Mouse (Mus musculus): ENCODE measurements around the gene Musk.

The Musk gene

DNA sequence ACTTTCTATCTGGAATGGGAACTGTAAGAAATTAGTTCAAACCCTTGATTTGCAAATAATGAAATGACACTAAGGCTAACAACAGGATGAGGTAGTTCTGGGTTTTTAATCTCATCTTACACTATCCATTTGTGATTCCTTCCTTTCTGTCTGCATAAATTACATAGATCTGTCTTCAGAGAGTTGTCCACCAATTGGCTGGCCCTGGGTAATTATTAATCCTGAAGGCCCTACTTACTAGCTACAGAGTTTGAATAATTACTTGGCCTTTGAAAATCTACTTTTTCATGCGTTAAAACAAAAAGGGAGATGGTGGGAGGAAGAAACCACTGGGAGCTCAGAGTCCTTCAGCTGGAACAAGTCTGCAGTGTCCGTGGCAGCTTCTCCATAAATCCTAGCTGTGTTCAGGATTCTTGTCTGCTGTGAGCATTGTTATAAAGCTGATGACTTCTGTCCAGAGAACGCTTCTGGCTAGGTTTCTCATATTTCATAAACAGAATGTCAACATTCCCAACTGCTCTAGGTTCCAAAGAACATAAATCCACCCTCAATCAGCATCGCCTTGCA lies 29.3 kb downstream of the Musk start:
- DNase-seq (ENCODE audit: low spot score in 2 of 2) = no peak

DNA sequence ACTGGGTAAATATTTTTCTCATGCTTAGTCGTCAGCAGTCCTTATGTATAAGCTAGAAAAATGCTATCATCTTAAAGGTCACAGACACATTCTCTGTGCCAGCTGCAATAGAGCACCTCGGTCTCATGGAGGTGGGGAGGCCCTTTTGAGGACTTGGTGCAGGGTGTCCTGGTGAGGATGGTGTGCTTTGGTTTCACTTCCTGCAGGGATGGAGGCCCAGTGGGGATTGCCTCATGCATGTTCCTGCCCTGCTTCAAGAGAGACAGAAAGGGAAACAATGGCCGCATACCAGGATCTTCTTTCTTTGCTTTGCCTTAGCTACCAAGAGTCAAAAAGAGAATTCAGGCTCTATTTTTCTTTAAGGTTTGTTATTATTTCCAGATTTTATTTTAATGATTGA lies 31.8 kb downstream of the Musk start:
- no peak for DNase-seq (ENCODE audit: low spot score in 2 of 2)

DNA sequence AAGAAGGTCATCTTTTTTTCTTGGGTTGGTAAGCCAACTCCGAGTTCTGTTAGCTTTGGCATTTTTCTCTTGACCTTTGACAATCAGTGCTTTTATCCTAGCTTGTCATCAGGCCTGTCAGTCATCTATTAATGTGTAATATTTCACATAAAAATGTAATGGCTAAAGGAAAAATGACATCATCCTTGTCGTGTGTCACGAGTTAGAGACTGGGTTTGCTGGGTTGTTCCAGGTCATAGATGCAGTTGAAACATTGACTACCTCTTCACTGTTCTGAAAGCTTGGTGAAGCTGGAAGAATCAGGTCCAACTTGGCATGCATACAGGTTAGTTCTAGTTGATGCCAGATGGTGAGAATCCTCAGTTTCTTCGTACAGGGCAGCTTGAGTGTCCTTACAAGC lies 34.5 kb downstream of the Musk start:
- no peak for DNase-seq (ENCODE audit: low spot score in 2 of 2)

DNA sequence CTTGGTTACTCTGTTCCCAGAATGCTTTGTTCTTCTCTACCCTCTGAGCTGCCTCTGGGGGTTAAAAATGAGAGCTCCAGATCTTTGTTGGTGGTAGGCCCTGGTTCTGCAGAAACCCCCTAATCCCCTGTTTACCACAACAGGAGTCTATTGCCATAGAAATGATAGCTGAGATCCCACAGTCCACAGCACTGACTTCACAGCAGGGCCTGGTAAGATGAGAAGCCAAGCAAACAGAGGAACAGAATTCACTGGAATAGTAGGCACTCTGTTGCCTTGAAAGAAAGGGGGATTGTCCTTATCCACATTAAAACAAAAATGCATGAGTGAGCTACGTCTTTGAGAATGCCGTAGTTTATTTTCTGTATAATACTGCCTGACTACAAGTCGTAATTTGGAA lies 41.0 kb downstream of the Musk start:
- no peak for DNase-seq (ENCODE audit: low spot score in 2 of 2)

DNA sequence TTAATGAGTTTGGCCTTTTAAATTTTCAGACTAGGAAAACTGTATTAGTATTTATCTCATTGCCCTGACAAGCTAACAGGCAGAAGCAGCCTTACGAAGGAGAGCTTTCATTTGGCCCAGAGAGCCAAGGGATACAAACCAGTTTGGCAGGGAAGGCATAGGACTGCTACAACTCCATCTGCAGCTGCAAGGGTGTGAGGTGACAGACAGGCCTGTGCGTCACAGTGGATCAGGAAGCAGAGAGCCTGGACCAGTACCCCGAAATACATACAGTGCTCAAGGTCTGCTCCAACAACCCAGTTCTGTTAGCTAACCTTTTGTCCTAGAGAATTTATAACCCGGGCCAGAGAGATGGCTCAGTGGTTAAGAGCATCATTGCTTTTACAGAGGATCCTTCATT lies 42.5 kb downstream of the Musk start:
- no peak for DNase-seq (ENCODE audit: low spot score in 2 of 2)

DNA sequence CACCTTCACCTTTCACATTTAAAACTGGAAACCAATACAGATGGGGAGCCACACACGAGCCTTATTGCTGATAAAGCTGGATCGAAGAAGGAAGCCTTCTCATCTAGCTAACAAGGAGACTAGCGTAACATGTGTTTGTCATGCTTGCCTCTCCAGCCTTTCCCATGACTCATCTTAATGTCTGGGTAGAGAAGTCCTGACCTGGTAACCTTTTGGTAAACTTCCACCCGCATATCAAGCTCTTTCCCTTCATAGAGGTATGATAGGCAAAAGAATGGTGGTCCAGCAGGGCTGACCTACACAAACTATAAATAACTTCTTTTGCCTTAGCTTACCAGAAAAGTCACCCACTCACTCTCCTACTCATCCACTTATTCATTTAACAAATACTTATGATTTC lies 44.3 kb downstream of the Musk start:
- DNase-seq (ENCODE audit: low spot score in 2 of 2) = no peak

DNA sequence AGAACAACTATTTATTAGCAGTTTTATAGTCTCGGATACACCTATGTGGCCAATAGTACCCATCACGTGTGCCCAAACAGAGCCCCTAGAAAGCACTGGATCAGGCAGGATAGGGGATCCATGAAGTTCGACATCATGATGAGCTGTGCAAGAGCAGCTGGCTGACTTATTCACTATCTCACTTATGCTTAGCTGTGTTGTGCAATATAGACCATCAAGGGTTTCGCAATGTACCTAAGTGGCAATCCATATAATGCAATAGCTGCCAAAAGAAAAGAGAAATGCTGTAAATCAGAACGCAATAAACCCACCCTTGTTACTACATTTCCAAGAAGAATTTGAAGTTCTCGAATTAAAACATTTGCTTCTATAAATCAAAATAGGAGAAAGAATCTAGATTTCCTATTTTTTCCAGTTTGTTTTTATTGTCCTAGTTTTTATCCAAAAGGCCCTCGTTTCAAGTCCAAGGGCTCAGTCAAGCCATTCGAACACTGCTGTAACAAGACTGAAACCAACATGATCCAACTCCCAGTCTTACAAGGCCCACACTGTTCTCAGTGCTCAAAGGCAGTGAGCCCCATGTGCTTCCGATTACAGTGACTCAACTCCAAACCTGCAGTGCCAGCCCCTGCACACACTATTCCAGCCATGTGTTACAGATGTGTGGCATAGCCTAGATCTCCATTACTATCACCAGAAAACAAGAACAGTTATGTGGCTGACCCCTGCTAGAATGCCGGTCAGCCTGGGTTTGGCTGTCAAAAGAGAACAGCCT lies 45.3 kb downstream of the Musk start:
- peak in 1 of 2 experiments; percentile 26 for DNase-seq (ENCODE audit: low spot score in 2 of 2)

DNA sequence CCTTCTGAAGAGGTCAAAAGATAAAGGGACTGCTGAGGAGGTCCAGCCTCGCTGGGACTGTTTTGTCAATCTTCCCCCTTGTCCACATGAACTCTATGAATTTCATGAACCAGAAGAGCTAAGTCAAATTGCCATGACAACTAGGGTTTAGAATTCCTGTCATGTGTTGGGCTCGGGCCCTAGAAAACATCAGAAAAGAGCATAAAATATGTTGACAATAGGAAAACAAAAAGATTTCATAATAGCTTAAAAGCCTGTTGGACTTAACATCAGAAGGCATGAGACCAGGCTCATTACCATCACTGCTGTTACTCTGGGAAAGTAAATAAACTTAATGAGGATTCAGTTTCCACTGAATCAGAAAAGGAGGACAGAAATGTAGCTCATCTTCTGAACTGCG lies 46.6 kb downstream of the Musk start:
- no peak for DNase-seq (ENCODE audit: low spot score in 2 of 2)

DNA sequence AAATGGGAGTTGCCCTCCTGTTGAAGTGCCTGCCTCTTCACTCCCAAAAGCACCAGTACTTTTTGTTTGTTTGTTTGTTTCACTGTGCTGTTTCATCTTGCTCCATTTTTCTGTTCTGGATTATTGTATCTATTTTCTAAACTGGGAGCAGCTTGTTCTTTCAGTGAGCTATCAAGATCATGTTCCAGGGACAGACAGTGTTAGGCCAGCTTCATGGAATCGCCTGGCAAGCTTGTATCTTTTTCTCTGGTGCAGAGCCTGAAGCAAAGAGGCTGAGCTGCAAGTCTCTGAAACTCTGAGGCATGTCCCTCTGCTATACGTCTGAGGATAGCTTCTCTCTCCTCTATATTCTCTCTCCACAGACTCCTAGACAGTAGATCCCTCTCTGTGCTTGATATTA lies 50.5 kb downstream of the Musk start:
- no peak for DNase-seq (ENCODE audit: low spot score in 2 of 2)

DNA sequence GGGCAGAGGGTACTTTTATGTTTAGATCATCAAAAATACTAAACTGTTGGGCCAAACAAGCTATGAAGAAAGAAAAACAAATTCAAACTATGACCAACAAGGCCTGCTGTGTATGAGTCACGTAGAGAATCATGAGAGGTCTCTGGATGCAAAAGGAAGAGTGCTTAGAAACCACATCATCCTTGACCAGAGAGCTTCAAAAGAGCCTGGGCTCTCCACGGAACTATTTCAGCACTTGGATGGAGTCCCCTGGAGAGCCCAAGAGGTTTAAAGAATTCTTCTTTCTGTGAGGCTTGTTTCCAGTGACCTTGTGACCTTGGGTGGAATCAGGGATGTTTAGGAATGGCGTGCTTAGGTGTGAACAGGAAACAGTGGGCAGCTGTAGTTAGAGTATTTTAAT lies 53.5 kb downstream of the Musk start:
- no peak for DNase-seq (ENCODE audit: low spot score in 2 of 2)

DNA sequence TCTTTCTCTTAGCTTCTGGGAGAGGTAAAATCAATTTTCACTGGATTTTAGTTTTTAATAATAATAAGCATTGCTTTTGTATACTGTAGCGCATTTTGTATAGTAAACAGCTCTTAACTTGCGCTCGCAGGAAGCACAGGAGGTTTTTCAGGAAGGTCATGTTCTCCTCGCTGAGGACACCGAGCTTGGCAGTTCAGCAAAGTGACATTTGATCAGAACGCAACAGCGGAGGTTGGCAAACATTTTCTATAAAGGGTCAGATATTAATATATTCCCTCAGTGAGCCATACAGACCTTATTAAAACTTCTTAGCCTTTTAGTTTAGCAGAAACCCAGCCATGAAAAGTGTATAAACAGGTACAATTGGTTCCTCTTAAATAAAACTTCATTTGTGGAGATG lies 64.4 kb downstream of the Musk start:
- DNase-seq (ENCODE audit: low spot score in 2 of 2) = no peak

DNA sequence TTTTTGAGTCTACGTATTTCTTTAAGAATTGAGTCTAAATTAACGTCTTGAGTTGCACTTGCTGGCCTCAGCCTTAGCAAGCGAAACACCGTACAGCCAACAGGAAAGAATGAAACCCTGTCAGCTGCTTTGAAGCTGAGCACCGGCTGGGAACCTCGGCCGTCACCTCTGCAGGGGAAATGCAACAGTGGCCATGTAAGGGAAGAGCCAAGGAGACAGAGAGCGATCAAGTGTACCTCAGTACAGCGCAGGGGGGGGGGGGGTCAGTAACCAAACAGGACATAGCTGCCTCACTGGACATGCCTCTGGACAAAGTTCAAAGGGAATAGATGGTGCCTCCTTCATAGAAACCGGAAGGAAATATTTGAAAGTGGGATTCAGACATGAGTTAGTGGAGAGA lies 65.4 kb downstream of the Musk start:
- DNase-seq (ENCODE audit: low spot score in 2 of 2) = no peak

DNA sequence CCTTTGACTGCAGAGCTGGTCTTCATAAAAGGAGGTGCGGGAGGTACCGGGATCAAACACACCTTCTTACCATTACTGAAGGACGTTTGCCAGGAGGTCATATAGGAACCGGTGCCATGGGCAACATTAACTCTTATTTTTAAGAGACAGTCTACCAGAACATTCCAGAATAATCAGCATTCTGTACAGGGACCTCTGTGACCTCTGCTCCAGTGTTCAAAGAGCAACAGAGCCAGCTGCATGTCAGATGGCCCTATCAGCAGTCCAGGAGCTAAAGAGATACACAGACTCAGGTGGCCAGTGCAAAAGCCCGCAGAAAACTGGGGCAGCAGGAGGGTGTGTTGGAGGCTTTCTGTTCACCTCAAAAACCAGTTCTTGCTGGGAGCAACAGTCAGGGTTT lies 65.8 kb downstream of the Musk start:
- no peak for DNase-seq (ENCODE audit: low spot score in 2 of 2)

DNA sequence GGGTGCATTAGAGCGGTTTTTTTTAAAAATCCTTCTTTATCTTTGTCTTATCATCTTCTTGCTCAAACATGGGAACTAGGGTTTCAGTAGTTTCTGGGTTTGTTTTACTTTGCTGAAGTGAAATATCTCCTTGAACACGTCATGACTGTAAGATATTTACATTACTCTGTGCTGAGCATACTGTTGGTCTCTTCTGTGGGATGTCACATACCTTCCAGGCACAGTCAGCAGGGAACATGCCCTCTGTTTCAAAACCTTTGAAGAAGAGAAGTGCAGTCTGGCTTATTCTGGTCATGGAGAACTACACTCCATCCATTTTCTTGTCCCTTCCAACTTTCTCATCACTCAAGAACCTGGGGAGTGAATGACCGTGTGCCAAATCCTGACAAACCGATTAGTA lies 73.2 kb downstream of the Musk start:
- DNase-seq (ENCODE audit: low spot score in 2 of 2) = no peak

DNA sequence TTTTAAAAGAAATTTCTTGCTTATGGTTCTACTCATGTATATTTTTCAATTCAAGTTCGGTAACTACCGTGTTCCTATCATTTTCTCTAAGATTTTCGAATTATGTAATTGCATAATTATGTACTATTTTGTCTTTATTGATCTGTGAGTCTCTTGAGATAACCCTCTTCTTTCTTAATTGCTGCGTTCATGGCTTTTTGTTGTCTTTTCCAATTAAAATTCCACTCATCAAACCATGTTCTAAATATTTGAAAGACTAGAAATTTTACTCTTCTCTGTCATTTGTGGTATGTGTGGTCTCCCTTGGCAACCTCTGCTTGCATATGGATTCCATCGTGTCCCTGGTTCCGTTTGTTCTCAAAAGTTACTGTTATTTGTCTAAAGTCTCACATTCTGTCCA lies 79.6 kb downstream of the Musk start:
- no peak for DNase-seq (ENCODE audit: low spot score in 2 of 2)

DNA sequence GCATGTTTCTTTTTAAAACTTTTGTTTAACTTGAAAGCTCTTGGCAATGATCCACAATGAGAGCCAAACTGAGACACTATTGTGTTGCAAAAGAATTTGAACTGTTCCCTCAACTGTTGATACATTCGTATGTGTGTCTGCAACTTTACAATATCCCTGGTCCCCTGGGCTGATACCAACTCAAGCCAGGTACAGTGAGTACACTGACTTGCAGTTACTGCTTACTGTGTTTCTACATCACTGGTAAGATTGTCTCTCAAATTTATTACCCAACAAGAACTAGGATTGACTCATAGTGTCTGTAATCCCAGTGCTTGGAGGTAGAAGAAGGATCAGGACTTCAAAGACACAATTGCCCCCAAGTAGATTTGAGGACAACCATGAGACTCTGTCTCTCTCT lies 85.3 kb downstream of the Musk start:
- no peak for DNase-seq (ENCODE audit: low spot score in 2 of 2)

DNA sequence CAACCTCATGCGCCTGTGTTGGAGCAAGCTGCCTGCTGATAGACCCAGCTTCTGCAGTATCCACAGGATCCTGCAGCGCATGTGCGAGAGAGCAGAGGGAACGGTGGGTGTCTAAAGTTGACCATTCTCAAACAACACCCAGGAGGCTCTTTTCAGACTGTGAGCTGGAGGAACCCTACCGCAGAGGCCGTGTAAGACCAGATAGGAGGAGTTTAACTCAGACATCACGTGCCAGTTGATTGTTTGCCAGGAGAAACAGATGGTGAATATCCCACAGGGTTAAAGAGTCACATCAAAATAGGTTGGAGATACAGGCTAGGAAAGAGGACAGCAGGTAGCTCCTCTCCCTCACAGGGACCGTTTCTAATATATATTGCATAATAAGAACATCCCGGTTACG lies 87.8 kb downstream of the Musk start:
- DNase-seq (ENCODE audit: low spot score in 2 of 2) = no peak

DNA sequence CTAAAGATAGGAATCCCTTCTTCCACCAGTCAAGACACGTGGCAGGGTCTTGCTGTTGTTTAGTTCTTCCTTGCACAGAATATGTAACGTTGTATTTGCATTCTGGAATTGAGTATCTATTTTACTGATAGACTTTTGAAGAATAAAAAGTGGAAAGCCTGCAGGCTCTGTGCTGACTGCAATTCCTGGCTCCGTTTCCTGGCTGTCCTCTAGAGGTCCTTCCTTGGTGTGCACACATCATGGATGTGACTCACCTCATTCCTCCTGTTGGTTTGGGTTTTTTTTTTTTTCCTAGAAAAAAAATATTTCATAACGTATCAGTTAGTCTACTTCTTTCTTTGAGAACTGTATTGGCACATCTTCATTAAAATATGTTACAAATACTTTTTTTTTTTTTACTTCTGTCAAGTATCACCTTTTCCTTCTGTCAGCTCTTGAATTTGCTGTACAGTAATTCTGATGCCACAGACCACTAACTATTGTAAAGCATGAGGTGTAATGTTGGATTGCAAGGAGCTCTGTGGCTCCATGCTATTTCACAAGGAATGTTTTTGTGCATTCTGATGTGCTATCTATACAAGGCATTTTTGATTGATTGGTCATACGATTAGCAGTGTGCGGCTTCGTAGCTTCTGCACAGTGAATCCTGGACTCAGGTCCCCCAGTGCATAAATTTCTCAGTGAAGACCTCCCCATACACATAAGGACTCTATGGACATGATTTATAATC lies 88.5 kb downstream of the Musk start:
- peak; percentile 20 to 45 for DNase-seq (ENCODE audit: low spot score in 2 of 2)

DNA sequence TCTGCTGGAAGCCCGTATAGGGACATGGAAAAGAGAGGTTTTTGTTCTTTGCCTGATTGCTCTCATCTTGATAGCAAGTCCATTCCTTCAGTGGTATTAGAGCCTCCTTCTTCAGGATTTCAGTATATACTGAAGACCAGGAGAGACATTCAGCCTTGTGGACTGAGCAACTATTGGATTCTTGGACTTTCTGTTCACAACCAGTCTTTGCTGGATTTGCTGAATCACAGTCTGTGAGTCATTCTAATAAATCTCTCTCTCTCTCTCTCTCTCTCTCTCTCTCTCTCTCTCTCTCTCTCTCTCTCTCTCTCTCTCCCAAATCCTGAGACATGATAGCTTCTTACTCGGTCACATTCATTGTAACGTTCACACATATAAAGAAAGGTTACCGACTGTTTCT lies 93.4 kb downstream of the Musk start:
- DNase-seq (ENCODE audit: low spot score in 2 of 2) = no peak

DNA sequence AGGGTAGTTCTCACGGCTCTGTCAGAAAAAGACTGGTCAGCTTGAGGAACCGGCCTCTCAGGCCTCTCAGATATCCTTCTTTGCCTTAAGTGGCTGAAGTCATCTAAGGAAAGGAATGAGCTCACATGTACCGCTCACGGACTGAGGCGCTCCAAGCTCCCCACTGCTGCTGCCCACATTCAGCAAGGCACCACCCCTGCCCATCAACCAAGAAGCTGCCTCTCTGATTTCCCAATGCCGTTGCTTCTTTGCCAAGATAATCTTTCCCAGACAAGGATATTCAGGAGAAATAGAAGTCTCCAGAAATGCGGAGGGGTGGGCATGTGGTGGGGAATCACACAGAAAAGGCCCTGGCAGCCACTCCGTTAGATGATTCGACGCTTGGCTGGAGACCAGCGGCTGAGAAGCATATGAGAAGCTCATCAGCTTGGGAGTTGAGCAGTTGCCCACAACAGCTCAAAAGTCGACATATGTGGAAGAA lies 115.1 kb downstream of the Musk start:
- DNase-seq (ENCODE audit: low spot score in 2 of 2) = peak; percentile 32 to 64

DNA sequence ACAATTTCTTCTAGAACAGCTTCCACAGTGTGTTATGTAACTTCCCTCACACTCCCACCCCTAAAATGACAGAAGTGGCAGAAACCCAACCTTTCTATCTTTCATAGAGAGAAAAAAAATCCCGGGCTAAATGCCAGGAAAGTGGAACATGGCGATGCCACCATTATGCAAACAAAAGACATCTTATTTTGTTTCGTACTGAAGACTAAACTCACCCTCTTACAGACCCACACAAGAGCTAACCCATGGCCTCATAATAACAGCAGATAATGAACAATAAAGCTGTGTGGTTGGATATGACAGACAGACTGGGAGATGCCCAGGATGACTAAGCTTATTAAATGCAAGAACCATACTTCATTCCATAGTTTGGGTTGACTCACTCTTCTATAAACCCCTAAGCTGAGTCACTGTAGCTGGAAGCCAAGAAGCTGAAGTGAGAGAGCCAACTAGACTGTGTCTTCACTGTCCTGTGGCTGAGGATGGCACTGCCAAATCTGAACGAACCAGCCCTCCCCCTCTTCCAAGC lies 116.3 kb downstream of the Musk start:
- no peak for DNase-seq (ENCODE audit: low spot score in 2 of 2)

Data from urinary bladder, postnatal 36 days (tissue).